Mouse (Mus musculus): ENCODE results near the gene Cadm1.

DNA sequence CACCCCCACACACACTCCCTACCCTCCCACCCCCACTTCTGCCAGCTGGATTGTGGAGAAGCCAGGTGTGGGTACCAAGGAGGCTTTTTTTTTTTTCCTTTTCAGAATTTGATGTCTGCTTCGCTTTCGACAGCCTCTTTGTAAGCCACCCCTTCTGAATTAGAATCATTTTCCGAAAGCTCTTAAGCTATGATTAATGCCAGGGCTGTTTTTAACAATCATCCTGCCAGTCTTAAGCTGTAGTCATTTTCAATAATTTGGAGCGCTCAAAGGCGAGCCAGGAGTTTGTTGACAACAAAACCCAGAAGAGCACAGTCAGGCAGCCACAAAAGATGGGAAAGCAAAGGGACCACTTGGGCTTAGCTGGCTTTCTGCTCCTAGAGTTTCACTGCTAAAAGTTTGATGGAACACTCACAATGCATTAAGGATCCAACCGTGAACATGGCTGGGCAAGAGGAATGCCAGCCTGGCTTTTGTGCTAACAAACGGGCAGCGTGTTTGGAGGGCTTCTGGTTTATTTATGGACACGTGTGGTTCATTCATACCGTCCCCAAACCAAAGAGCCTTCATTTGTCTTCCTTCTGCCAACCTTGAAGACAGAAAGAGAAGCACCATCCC lies 328.9 kb downstream of the Cadm1 start:
- TF ChIP-seq CTCF (IDR thresholded peaks at IDR 0.05; ENCODE audit: low read depth) (no peak), EP300 (IDR thresholded peaks at IDR 0.05; ENCODE audit: low read depth) (no peak)
